Mouse (Mus musculus) heart, adult 8-10 months (tissue): ENCODE data around the gene Pik3c2b. TPM values are rescaled to one million over a fixed set of nuclear protein-coding genes. Genes with fewer than 3 reads are reported as not detected.

Experiments
- DNase-seq: peaks from one replicate; pipeline ENCODE4 v3.0.0; 2022; ENCODE audit warnings: low spot score
- total RNA-seq, 4 experiments: library from RNA; stranded (reverse); gene quantifications; 2 replicates each; pipeline ENCODE4 v1.2.4; 2022

The Pik3c2b gene
- total RNA-seq, 4 experiments from 2014 or later, result 19.2 to 20.8 (median 19.9) TPM

GRCm38 (mm10) chr1:133132388-133133326, 87.2 kb downstream of the Pik3c2b start:
- DNase-seq, result no peak

GRCm38 (mm10) chr1:133133425-133133824, 88.0 kb downstream of the Pik3c2b start:
- no peak for DNase-seq

DNA sequence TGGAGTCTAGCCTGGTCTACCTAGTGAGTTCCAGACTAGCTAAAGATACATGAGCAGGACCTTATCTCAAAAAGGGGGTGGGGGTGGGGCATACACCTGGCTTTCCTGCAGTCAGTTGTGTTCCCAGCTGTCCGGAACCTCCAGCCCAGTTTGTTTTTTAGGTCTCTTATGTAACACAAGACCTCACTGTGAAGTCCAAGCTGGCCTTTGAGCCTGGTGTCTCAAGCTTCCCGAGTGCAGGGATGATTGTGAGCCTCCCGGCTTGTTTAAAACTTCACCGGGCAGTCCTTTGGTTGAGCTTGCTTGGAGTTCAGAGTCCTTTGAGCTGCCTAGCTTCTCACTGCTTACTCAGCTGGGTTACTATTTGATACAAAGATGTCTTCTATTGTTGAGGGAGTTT, 88.6 kb downstream of the Pik3c2b start:
- DNase-seq, result no peak

GRCm38 (mm10) chr1:133134881-133135280, 89.4 kb downstream of the Pik3c2b start:
- no peak for DNase-seq

DNA sequence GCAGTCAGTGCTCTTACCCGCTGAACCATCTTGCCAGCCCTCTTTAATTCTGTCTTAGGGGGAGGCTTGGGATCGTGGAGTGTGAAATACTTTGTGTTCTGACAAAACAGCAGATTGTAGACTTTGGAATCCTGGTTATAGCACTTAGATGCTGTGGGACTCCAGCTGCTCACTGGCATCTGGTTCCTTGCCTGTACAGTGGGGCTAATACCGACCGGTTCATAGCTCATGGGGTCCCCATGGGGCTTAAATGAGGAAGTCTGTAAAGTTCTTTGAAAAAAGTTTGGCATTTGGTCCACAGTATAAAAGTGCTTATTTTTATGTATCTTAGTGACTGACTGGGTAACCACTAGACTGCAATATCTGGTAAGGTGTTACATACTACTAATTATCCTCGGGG, 90.3 kb downstream of the Pik3c2b start:
- DNase-seq, result no peak

GRCm38 (mm10) chr1:133138401-133138800, 92.9 kb downstream of the Pik3c2b start:
- no peak for DNase-seq

GRCm38 (mm10) chr1:133146014-133147009, 100.8 kb downstream of the Pik3c2b start:
- DNase-seq, result peak; percentile 55

DNA sequence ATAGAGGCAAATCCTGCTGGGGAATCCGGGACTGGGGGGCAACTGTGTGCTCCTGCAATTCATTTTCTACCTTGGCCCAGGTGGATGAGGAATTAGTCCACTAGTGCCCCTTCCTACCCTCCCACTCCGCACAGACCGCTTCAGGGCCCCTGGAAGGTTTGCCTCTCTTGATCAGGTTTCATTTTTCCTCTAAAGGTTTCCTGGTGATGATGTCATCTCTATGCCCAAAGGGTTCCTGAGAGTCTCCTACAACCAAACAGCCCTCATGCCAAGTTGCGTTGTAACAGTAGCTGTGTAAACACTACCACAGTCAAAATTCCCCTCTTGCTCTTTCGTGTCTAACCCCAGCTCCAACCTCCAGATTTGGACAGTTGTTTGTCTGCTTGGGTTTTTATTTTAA, 101.9 kb downstream of the Pik3c2b start:
- no peak for DNase-seq

DNA sequence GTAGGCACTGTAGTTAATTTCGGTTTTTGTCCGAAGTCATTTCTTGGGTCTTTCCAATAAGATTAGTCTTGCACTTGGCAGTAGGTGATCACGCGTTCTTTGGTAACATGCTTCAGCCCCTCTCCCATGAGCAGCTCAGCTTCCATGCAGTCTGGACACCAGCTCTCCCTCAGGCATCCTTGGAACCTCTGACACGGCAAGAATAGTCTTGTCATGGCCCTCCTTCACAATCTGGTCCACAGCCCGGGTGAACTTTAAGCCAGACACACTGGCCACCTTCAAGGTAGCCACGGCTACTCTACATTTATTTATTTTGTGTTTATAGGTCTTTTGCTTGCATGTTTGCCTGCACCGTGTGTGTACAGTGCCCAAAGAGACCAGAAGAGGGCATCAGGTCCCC, 102.7 kb downstream of the Pik3c2b start:
- no peak for DNase-seq

- DNase-seq, result no peak
These were observed 105.1 kb downstream of the Pik3c2b start for GRCm38 (mm10) chr1:133150556-133150955.

DNA sequence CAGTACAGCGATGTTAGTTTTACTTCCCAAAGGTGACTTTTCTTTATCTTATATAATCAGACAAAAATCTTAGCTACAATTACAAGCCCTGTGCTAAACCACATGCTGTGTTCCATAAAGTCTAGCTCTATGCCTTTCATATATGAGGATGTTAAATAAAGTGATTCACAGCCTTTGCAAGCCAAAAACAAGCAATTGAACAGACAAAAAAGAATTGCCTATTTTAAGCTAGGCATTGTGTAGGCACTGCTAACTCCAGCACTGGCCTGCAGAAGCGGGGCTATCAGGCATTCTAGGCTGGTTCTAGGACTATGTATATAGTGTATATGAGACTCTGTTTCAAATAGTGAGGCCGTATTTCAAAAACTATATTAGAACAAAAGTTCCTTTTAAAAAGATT, 106.7 kb downstream of the Pik3c2b start:
- DNase-seq, result no peak

- no peak for DNase-seq
These were observed 109.8 kb downstream of the Pik3c2b start for GRCm38 (mm10) chr1:133155270-133155669.

Other genes with a start within 250 kb of the Pik3c2b start
- gene Lrrn2, start 165.4 kb upstream of the Pik3c2b start, total RNA-seq, result 1 to 10 TPM; 3.8 to 6.3 (median 4.7) TPM
- gene Mdm4, start 15.1 kb upstream of the Pik3c2b start, total RNA-seq, result 10 to 100 TPM; 19.5 to 30.7 (median 22.6) TPM
- gene Ppp1r15b, start 85.5 kb downstream of the Pik3c2b start, total RNA-seq, result 10 to 100 TPM; 20.8 to 24.3 (median 21.7) TPM
- 10 to 100 TPM; 55.8 to 74.3 (median 66.5) TPM for gene Plekha6, start 118.5 kb downstream of the Pik3c2b start, total RNA-seq